Mouse (Mus musculus): Measurements from ENCODE around the gene Atad5. TPM values are rescaled to one million over a fixed set of nuclear protein-coding genes. Genes with fewer than 3 reads are reported as not detected.
A peak's percentile ranks its signal among the peaks of the same experiment; 100 is the strongest.
"Not testable (repeated sequence)": the region's sequence is repeated elsewhere in the genome, so short reads cannot be mapped to it uniquely, and the experiment has no call there.

Atad5 gene
- polyA plus RNA-seq, 1 experiment from 2014 or later, result 9.6 TPM

- no peaks in the 10 kb centered on the region for H3K27me3 ChIP-seq (replicated peaks)
- H3K4me3 ChIP-seq (replicated peaks), result peak within 1 kb of the TSS; percentile 58
- H3K9me3 ChIP-seq, result no peaks in the 10 kb centered on the region
- peak; percentile 88 for ATAC-seq (ENCODE audit: insufficient read depth, low FRiP score, low read depth)
- H3K4me1 ChIP-seq, result peaks cover 13% of the 10 kb centered on the region
- WGBS, result under 1% methylated on average over 40 of the region's 40 CpGs
- H3K36me3 ChIP-seq, result peaks cover under 1% of the 10 kb centered on the region; the same call in 1 of the 2 replicates
- H3K27ac ChIP-seq, result peak within 1 kb of the TSS; percentile 64
- peak within 1 kb of the TSS; percentile 73 for H3K4me2 ChIP-seq
- H3K9ac ChIP-seq, result peak within 1 kb of the TSS; percentile 48
Measured at GRCm38 (mm10) chr11:80141825-80142521, 52.8 kb downstream of the Atad5 start, which contains the start of gene Tefm. Tefm (minus strand) TSS chr11:80142175.

GRCm38 (mm10) chr11:80142872-80143271 is 53.7 kb downstream of the Atad5 start:
- no peaks in the 10 kb centered on the region for H3K27me3 ChIP-seq (replicated peaks)
- H3K4me1 ChIP-seq, result peaks cover 13% of the 10 kb centered on the region
- H3K9ac ChIP-seq, result no peak overlapping the region
- H3K4me2 ChIP-seq, result peak overlapping the region; percentile 73
- H3K27ac ChIP-seq, result no peak overlapping the region
- H3K9me3 ChIP-seq, result no peaks in the 10 kb centered on the region
- 42% methylated on average over 8 of the region's 8 CpGs for WGBS
- peak overlapping the region; percentile 58 for H3K4me3 ChIP-seq (replicated peaks)
- no peaks in the 10 kb centered on the region for H3K36me3 ChIP-seq
- ATAC-seq (ENCODE audit: insufficient read depth, low FRiP score, low read depth), result no peak

GRCm38 (mm10) chr11:80145787-80146275 is 56.6 kb downstream of the Atad5 start:
- Histone ChIP-seq H3K27me3 (replicated peaks) (no peaks in the 10 kb centered on the region), H3K4me3 (replicated peaks) (no peak overlapping the region), H3K9ac (no peak overlapping the region), H3K36me3 (no peaks in the 10 kb centered on the region), H3K4me1 (peaks cover 11% of the 10 kb centered on the region), H3K4me2 (no peak overlapping the region; the same call in 1 of the 2 replicates), H3K27ac (peak overlapping the region; percentile 33), H3K9me3 (no peaks in the 10 kb centered on the region)
- WGBS, result 33% methylated on average over 10 of the region's 10 CpGs
- 0 out of 2 replicates have a peak, but pooled peaks have one; percentile 15 for ATAC-seq (ENCODE audit: insufficient read depth, low FRiP score, low read depth)

- H3K36me3 ChIP-seq, result no peaks in the 10 kb centered on the region
- H3K4me3 ChIP-seq (replicated peaks), result no peak overlapping the region
- 67% methylated on average over 6 of the region's 6 CpGs for WGBS
- H3K4me1 ChIP-seq, result peaks cover 5% of the 10 kb centered on the region
- no peaks in the 10 kb centered on the region for H3K27me3 ChIP-seq (replicated peaks)
- H3K9ac ChIP-seq, result no peak overlapping the region
- no peak for ATAC-seq (ENCODE audit: insufficient read depth, low FRiP score, low read depth)
- H3K4me2 ChIP-seq, result no peak overlapping the region
- H3K9me3 ChIP-seq, result no peaks in the 10 kb centered on the region
- H3K27ac ChIP-seq, result no peak overlapping the region
Measured at GRCm38 (mm10) chr11:80147748-80148147, 58.5 kb downstream of the Atad5 start.

GRCm38 (mm10) chr11:80148313-80148712 is 59.1 kb downstream of the Atad5 start:
- Histone ChIP-seq H3K27me3 (replicated peaks) (no peaks in the 10 kb centered on the region), H3K27ac (no peak overlapping the region), H3K9ac (no peak overlapping the region), H3K4me1 (no peaks in the 10 kb centered on the region), H3K9me3 (no peaks in the 10 kb centered on the region), H3K4me3 (replicated peaks) (no peak overlapping the region), H3K36me3 (no peaks in the 10 kb centered on the region), H3K4me2 (no peak overlapping the region)
- WGBS, result 22% methylated on average over 1 of the region's 1 CpGs
- ATAC-seq (ENCODE audit: insufficient read depth, low FRiP score, low read depth), result peak; percentile 19; the same call in 1 of the 2 replicates

GRCm38 (mm10) chr11:80148974-80149373 is 59.8 kb downstream of the Atad5 start:
- not testable (repeated sequence) for H3K4me2 ChIP-seq; H3K27ac ChIP-seq; H3K4me1 ChIP-seq; H3K9me3 ChIP-seq; H3K4me3 ChIP-seq (replicated peaks); H3K36me3 ChIP-seq; ATAC-seq (ENCODE audit: insufficient read depth, low FRiP score, low read depth); H3K27me3 ChIP-seq (replicated peaks); H3K9ac ChIP-seq
- 77% methylated on average over 2 of the region's 4 CpGs for WGBS

GRCm38 (mm10) chr11:80149412-80150023 is 60.3 kb downstream of the Atad5 start:
- no peaks in the 10 kb centered on the region for H3K9me3 ChIP-seq
- peaks cover 6% of the 10 kb centered on the region for H3K27me3 ChIP-seq (replicated peaks)
- H3K4me2 ChIP-seq, result no peak overlapping the region
- 87% methylated on average over 8 of the region's 8 CpGs for WGBS
- no peak for ATAC-seq (ENCODE audit: insufficient read depth, low FRiP score, low read depth)
- H3K36me3 ChIP-seq, result no peaks in the 10 kb centered on the region
- H3K9ac ChIP-seq, result no peak overlapping the region
- no peak overlapping the region for H3K4me3 ChIP-seq (replicated peaks)
- H3K4me1 ChIP-seq, result peaks cover 6% of the 10 kb centered on the region; the same call in 1 of the 2 replicates
- H3K27ac ChIP-seq, result no peak overlapping the region

- Histone ChIP-seq H3K27ac (no peak overlapping the region), H3K4me1 (peaks cover 8% of the 10 kb centered on the region; the same call in 1 of the 2 replicates), H3K4me2 (no peak overlapping the region), H3K9me3 (no peaks in the 10 kb centered on the region), H3K4me3 (replicated peaks) (no peak overlapping the region), H3K27me3 (replicated peaks) (peaks cover 14% of the 10 kb centered on the region), H3K9ac (no peak overlapping the region), H3K36me3 (no peaks in the 10 kb centered on the region)
- WGBS, result 64% methylated on average over 5 of the region's 5 CpGs
- no peak for ATAC-seq (ENCODE audit: insufficient read depth, low FRiP score, low read depth)
Measured at GRCm38 (mm10) chr11:80150566-80150965, 61.4 kb downstream of the Atad5 start.

- Histone ChIP-seq H3K9ac (no peak overlapping the region), H3K4me1 (peaks cover 8% of the 10 kb centered on the region; the same call in 1 of the 2 replicates), H3K4me2 (no peak overlapping the region), H3K36me3 (no peaks in the 10 kb centered on the region), H3K27me3 (replicated peaks) (peaks cover 15% of the 10 kb centered on the region), H3K27ac (no peak overlapping the region), H3K9me3 (no peaks in the 10 kb centered on the region), H3K4me3 (replicated peaks) (no peak overlapping the region)
- WGBS, result 65% methylated on average over 2 of the region's 2 CpGs
- no peak for ATAC-seq (ENCODE audit: insufficient read depth, low FRiP score, low read depth)
Measured at GRCm38 (mm10) chr11:80151541-80151940, 62.3 kb downstream of the Atad5 start.

GRCm38 (mm10) chr11:80152376-80152775 is 63.2 kb downstream of the Atad5 start:
- WGBS, result 61% methylated on average over 8 of the region's 8 CpGs
- Histone ChIP-seq H3K4me2 (no peak overlapping the region), H3K4me3 (replicated peaks) (no peak overlapping the region), H3K27ac (no peak overlapping the region), H3K27me3 (replicated peaks) (peaks cover 15% of the 10 kb centered on the region), H3K36me3 (no peaks in the 10 kb centered on the region), H3K4me1 (peaks cover 8% of the 10 kb centered on the region; the same call in 1 of the 2 replicates), H3K9me3 (no peaks in the 10 kb centered on the region), H3K9ac (no peak overlapping the region)
- ATAC-seq (ENCODE audit: insufficient read depth, low FRiP score, low read depth), result no peak

GRCm38 (mm10) chr11:80153857-80154495 is 64.8 kb downstream of the Atad5 start, which contains the start of gene Adap2:
Adap2 (plus strand) TSS chr11:80154105.
- peak; percentile 89 for ATAC-seq (ENCODE audit: insufficient read depth, low FRiP score, low read depth)
- peak within 1 kb of the TSS; percentile 58 for H3K4me3 ChIP-seq (replicated peaks)
- peak within 1 kb of the TSS; percentile 89 for H3K4me2 ChIP-seq
- H3K27ac ChIP-seq, result no peak within 1 kb of the TSS
- peaks cover 15% of the 10 kb centered on the region for H3K27me3 ChIP-seq (replicated peaks)
- 1% methylated on average over 47 of the region's 47 CpGs for WGBS
- H3K36me3 ChIP-seq, result no peaks in the 10 kb centered on the region
- peak within 1 kb of the TSS; percentile 38 for H3K9ac ChIP-seq
- peaks cover 8% of the 10 kb centered on the region; the same call in 1 of the 2 replicates for H3K4me1 ChIP-seq
- H3K9me3 ChIP-seq, result no peaks in the 10 kb centered on the region
